Mouse (Mus musculus) R1 (cell line): ENCODE measurements at regions not wholly inside any gene's neighbourhood (a gene's known extent, or its start where the extent isn't known, plus 50 kb on each side); places are given as distances from the start of the nearest gene placed in this dataset.
A peak's percentile ranks its signal among the peaks of the same experiment; 100 is the strongest.

Experiments used
- DNase-seq: peaks from one replicate; pipeline ENCODE4 v3.0.0-alpha.2; 2018; ENCODE audit warnings: low read depth, low spot score

DNA sequence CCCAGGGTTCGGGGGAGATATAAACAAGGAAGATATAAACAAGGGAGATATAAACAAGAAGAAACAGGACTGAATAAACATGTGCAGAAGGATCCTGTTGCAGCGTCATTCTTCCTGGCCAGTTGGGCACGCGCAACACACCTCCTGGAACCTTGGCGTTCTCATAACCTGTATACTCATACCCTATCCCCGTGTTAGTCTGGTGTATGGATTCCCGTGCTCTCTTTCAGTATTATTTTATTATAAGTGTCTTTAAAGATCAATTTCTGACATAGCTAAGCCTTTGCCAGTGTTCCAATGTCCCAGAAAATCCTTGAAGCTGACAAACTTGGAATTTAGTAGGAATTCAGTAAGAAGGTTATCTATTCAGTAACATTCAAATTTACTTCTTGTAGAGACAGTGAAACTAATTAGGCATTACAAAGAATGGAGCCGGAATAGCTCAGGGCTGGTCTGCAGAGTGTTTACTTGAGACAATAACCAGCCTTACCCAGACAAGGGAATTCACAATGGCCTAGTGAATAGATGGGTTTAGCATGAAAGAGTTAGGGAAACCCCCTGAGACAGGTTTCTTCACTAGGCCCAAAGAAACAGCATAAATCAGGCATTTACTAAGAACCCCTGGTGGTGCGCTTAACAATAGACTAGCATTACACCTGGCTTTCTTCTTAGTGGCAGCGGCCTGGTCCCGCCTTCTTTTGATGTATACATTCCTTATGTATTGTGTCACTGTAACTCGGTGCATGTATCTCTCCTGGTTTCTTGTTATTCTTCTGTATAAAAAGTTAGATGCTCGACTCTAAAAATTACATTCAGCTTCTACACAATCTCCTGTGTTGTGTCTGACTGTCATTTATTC lies 458.4 kb downstream of the Epm2a start:
- peak; percentile 99 for DNase-seq

- DNase-seq, result no peak
These were observed 466.1 kb downstream of the Epm2a start for GRCm38 (mm10) chr10:11809255-11809654.

GRCm38 (mm10) chr10:11822418-11822959 lies 479.3 kb downstream of the Epm2a start:
- no peak for DNase-seq

DNA sequence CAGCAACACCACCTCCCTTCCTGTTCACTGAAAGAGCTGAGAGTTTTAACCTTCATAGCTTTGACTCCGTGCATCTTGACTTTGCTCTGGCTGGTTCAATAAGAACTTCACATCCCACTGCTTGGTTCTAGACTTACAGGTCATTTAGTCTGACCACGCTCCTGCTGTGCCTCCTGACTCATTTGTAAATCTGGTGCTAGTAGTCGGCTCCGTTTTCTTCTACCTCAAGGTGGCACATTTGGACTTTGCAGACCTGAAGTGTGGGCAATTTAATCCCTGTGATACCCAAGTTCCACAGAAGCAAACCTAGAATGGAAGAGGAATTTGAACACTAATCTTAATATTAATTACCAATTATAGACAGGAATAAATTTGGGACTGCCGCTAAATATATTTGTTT lies 497.9 kb downstream of the Epm2a start:
- peak; percentile 17 for DNase-seq

GRCm38 (mm10) chr10:11841494-11841893 lies 498.3 kb downstream of the Epm2a start:
- no peak for DNase-seq

GRCm38 (mm10) chr10:11846141-11846540 lies 502.9 kb downstream of the Epm2a start:
- peak; percentile 93 for DNase-seq

- DNase-seq, result no peak
These were observed 532.2 kb downstream of the Epm2a start for GRCm38 (mm10) chr10:11875145-11876131.

DNA sequence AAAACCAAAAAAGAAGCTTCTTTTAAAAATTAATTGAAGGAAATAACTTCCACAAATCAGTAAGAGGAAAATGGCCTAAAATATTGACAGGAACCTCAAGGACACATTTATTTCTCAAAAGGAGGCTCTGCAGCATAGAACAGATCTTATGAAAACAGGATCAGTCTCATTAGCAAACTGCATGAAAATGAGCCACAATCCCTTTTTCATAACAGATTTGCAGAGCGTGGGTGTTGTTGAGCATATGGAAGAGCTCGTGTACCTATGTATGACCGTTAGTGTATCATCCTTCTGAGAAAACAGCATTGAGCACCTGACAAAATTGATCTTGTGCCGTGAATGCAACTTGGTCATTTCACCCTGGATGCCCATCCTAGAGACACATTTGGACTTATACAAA lies 543.0 kb downstream of the Epm2a start:
- no peak for DNase-seq

DNA sequence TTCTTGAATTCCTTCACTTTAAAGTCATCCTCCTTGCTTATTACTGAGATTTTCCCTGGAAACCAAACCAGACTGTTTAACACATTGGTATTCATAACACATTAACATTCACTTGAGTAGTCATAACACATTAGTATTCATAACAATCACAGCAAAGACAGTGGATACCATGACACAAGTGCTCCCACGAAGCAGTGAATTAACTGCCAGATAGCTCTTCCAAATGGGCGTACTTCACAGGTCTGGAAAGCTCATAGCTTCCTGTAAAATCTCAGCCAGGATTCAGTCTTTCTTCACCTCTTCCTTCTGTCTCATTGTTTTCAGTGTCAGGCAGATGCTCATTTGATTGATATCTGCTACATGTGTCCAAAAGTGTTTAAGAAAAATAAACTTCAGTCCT lies 545.7 kb downstream of the Epm2a start:
- DNase-seq, result no peak

- DNase-seq, result no peak
These were observed 578.9 kb downstream of the Epm2a start for GRCm38 (mm10) chr10:11922132-11922531.

- no peak for DNase-seq
These were observed 595.0 kb downstream of the Epm2a start for GRCm38 (mm10) chr10:11938164-11938563.

- DNase-seq, result no peak
These were observed 599.6 kb downstream of the Epm2a start for GRCm38 (mm10) chr10:11942772-11943171.

DNA sequence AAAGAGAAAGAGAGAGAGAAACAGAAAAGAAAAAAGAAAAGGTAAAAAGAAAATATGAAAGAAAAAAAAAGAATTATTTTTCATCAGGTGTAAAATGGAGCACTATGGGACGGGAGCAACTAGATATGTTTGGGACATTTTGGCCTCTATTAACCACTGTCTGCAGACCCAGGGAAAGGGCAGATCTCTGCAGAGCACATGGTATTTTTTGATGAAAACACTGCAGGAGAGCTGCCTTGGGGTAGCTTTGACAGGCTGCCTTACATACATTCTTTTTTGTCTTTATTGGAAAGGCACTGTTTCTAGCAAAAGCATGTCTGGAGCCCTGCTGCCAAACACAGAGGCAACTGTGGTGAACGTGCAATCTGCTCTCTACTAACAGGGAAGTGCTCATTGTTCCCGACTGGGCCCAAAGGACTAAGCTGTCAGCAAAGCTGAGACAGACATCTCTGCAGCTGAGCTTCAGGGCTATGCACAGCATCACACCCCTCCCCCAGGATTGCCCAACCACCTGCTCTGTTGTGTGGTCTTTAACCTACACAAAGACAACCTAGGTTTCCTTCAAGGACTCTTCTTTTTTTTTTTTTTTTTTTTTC lies 617.2 kb downstream of the Epm2a start:
- peak; percentile 56 for DNase-seq

DNA sequence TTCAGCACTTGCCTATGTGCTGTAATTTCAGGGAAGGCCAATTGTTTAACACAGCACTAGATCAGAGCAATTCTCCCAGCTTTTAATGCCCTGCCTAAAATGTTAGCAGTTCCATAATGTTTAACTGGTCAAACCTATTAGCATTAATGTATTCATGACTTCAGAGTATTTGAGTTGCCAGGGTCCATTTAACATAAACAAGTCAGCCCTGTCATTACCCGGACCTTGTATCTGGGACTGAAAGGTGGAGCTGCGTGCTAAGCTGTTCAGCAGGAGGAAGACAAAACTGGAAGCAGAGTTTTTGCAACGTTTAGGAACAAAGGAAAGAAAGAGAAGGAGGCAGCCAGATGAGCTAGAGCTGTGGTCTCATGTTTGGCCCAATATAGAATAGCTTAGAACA lies 661.8 kb downstream of the Epm2a start:
- no peak for DNase-seq

DNA sequence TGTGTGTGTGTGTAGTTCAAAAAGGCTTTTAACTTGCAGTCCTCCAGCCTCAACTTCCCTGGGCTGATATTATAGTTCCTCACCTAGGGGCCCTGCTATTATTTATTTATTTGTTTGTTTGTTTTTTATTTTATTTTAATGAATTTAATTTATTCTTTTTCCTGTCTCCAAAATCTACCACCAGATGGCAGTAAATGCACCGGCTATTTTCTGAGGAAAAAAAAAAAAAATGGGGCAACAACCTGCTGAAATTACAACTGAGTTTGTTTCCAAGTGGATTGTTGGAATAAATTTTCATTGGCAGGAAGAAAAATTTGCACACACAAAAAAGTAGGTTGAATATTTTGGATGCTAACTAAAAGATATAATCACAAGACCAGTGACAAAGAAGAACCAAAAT lies 662.7 kb downstream of the Epm2a start:
- DNase-seq, result peak; percentile 14

- no peak for DNase-seq
These were observed 674.1 kb downstream of the Epm2a start for GRCm38 (mm10) chr10:12017286-12017685.

DNA sequence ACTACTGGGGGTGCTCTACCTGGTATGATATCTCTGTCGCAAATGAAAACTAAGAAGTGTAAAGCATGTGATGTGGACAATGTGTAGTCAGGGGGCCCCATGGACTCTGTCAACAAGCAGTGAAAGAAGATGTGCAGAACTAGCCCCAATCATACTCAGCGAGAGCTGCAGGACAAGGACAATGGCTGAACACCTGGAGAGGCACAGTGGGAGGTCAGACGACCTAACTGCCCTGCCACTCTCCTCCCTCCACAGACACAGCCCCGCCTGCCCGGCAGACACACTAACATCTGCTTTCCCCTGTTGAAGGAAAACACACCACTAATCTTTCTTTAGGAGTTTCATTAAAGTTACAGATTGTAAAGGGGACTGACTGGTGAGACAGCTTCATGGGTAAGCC lies 675.1 kb downstream of the Epm2a start:
- peak; percentile 33 for DNase-seq

DNA sequence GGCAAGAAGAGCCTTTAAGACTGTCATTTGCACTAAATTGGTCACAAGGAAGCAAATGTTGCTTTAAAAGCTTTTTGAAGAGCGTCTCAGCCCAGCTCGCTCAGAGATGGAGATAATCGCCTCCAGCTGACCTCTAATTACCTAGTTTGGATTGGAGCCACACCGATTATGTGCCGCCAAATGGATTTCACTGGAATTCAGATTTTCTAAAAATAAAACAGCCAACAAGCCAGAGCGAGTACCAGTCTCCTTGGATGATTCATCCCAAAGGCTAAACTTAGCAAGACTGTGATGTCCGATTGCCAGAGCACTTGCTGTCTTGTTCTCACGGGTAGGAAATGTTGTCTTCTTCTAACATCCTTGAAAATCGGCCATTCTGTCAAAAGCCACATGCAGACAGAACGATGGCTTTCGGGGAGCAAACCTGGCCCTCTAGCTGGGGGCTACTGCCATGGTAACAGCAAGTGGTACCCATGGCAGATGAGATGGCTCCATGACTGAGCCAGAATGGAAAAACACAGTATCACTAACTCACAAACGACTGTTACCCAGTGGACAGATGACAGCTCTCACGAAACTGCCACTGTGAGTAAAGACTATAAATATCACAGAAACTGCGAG lies 676.1 kb downstream of the Epm2a start:
- DNase-seq, result no peak

- DNase-seq, result no peak
These were observed 677.4 kb downstream of the Epm2a start for GRCm38 (mm10) chr10:12020576-12020975.

DNA sequence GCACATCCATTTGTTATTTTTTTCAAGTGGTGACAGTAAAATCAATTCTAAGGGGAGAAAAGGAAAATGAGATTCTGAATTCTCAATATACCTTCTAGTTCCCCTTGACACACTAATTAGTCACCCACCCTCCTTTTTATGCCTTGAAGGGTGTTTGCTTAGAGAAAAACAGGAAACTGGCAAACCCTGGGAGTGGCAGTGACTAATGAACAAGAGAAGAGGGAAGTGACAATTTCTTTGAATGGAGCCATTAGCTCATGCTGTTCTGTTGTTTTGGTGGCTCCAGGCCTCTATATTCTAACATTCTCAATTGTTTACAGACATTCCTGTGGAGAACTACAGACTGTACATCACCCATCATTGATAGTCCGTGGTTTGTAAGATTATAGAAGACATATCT lies 692.0 kb downstream of the Epm2a start:
- DNase-seq, result peak; percentile 72

DNA sequence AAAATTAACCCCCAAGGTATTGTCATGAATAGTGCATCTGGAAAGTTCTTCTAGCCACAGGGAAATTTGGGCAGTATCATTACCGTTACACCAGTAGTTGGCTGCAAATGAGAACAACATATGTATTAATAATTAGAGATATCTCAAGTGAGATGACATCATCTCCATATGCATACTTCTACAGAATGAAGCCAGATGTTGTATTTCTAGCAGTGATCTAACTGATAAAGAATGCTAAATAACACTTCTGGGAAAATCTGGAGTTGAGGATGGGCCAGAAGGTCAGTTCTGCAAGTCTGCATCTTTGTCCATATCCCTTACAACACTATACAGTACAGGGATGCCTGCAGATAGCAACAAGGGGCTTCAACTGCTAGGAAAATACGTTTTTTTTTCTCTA lies 702.7 kb downstream of the Epm2a start:
- DNase-seq, result no peak
